Mouse (Mus musculus) ovary, adult 10 weeks (tissue): ENCODE results near the gene Zfp932. TPM values are rescaled to one million over a fixed set of nuclear protein-coding genes. Genes with fewer than 3 reads are reported as not detected.

Experiments
- polyA plus RNA-seq: library from polyadenylated mRNA; stranded (reverse); fragments of 350-450 nt; fragmentation: Illumina TruSeq; extraction: RNeasy Lipid Tissue Mini Kit (QIAGEN cat#74804); gene quantifications from one replicate; pipeline ENCODE4 v1.2.3, GENCODE M21; 2014

Zfp932 gene
- 107 TPM for polyA plus RNA-seq

GRCm38 (mm10) chr5:109996026-109996937 lies at the start of gene Zfp932:
Gene Zfp932, plus strand, starts transcription at chr5:109996521.

Other genes starting within 250 kb of the Zfp932 start
- 54.7 TPM for gene 4930522L14Rik, start 244.6 kb upstream of the Zfp932 start, polyA plus RNA-seq
- gene Gm15446, start 73.1 kb upstream of the Zfp932 start, polyA plus RNA-seq = 93.5 TPM
- gene Gm17655, start 76.0 kb downstream of the Zfp932 start, polyA plus RNA-seq = 13.2 TPM
- 6.4 TPM for gene Gm35315, start 97.9 kb downstream of the Zfp932 start, polyA plus RNA-seq
- not detected for gene Plcxd1, start 103.4 kb downstream of the Zfp932 start, polyA plus RNA-seq
- not detected for gene Gtpbp6, start 111.7 kb downstream of the Zfp932 start, polyA plus RNA-seq
- gene Zfp605, start 113.6 kb downstream of the Zfp932 start, polyA plus RNA-seq = 22.9 TPM
- gene Chfr, start 139.3 kb downstream of the Zfp932 start, polyA plus RNA-seq = 16.5 TPM
- gene Golga3, start 180.2 kb downstream of the Zfp932 start, polyA plus RNA-seq = 25.1 TPM
- gene Ankle2, start 234.5 kb downstream of the Zfp932 start, polyA plus RNA-seq = 64.0 TPM